In the genomic region with DNA sequence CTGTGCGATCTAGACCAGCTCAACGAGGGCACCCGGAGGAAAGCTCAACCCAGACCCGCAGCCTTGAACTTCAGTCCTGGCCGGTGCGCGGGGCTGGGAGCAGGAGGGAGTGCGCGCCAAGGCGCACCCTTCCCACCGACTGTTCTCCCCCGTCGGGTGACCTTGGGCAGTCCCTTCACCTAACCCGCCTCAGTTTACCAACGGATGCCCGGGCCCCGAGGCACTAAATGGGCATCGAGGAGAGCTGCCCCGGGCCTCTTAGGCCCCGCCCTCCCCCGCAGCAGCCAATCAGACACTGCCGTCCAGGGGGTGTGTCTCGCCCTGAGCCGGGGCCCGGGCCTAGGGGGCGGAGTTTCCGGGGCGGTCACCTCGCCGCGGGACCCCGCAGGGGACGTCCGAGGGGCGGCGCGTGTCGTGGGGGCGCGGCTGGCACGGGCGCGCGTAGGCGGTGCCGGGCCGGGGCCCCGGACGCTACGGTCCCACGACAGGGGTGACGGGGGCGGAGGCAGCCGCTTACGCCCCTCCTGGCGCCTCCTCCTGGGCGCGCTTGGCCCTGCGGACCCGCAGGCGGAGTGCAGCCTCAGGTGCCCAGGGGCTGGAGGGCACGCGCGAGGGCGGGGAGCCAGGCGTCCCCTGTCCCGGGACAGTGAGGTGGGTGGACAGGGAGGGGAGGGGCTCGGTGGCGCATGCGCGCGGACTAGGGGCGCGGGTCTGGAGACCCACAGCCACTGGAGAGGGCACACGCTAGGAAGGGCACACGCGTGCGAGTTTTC, we compare ENCODE assay signal across 8 mouse cellular contexts. TPM values are rescaled to one million over a fixed set of nuclear protein-coding genes. Genes with fewer than 3 reads are reported as not detected.
A peak's percentile ranks its signal among the peaks of the same experiment; 100 is the strongest.
DNase-seq lines count a peak whose midpoint lies in the region; ATAC-seq and TF ChIP-seq lines count a peak whose summit lies in the region.

No protein-coding gene starts in this region.

- 0 out of 2 replicates have a peak, but pooled peaks have one; percentile 15 for TF ChIP-seq POLR2A in brain, embryonic 14.5 days (IDR thresholded peaks at IDR 0.05; ENCODE audit: borderline replicate concordance, extremely low read depth, insufficient read depth, insufficient read length, poor library complexity, severe bottlenecking)

- H3K9ac ChIP-seq in heart, embryonic 15.5 days: peak overlapping the region; percentile 80
- no peak overlapping the region for H3K9ac ChIP-seq in liver, embryonic 14.5 days (replicated peaks)
- peak overlapping the region; percentile 49 for H3K9ac ChIP-seq in neural tube, embryonic 12.5 days
- peak overlapping the region; percentile 81 for H3K9ac ChIP-seq in stomach, embryonic 16.5 days (ENCODE audit: low read length)

- TF ChIP-seq EP300 in liver, embryonic 14.5 days (IDR thresholded peaks at IDR 0.05; ENCODE audit: low read depth): no peak

- WGBS in forebrain, embryonic 10.5 days: under 1% methylated on average over 78 of the region's 78 CpGs
- under 1% methylated on average over 76 of the region's 78 CpGs for WGBS in heart, embryonic 15.5 days
- WGBS in liver, embryonic 14.5 days (ENCODE audit: insufficient replicate concordance): under 1% methylated on average over 69 of the region's 78 CpGs
- WGBS in neural tube, embryonic 12.5 days: under 1% methylated on average over 78 of the region's 78 CpGs
- under 1% methylated on average over 69 of the region's 78 CpGs for WGBS in stomach, embryonic 16.5 days

- TF ChIP-seq CTCF in brain, embryonic 14.5 days (IDR thresholded peaks at IDR 0.05; ENCODE audit: borderline replicate concordance, extremely low read depth, insufficient read depth, insufficient read length): 0 out of 2 replicates have a peak, but pooled peaks have one; percentile 0
- 0 out of 2 replicates have a peak, but pooled peaks have one; percentile 6 for TF ChIP-seq CTCF in liver, embryonic 14.5 days (IDR thresholded peaks at IDR 0.05; ENCODE audit: low read depth)

- peak; percentile 87 for ATAC-seq in CD4-positive, CD25-positive, alpha-beta regulatory T cell, adult 4 months
- ATAC-seq in heart, embryonic 15.5 days (replicated peaks; ENCODE audit: insufficient number of reproducible peaks, insufficient read depth, low FRiP score, low read depth): peak; percentile 95
- ATAC-seq in liver, embryonic 14.5 days (ENCODE audit: insufficient read depth): peak; percentile 80
- peak; percentile 85 for ATAC-seq in neural tube, embryonic 12.5 days (ENCODE audit: low FRiP score, low read depth)
- peak; percentile 96 for ATAC-seq in stomach, embryonic 16.5 days (ENCODE audit: insufficient read depth, low FRiP score)

- DNase-seq in brain, embryonic 14.5 days (ENCODE audit: low read depth): peak; percentile 80
- peak; percentile 80 for DNase-seq in forebrain, embryonic 10.5 days (ENCODE audit: extremely low spot score, low spot score)
- DNase-seq in kidney, postnatal 14 days: peak; percentile 98
- DNase-seq in liver, embryonic 14.5 days (ENCODE audit: low read depth in 3 of 3, low spot score in 3 of 3): peak; percentile 37 to 49 (median 41)

- H3K4me2 ChIP-seq in heart, embryonic 15.5 days: peak overlapping the region; percentile 95
- peak overlapping the region; percentile 52 for H3K4me2 ChIP-seq in liver, embryonic 14.5 days (ENCODE audit: low read depth)
- peak overlapping the region; percentile 96 for H3K4me2 ChIP-seq in neural tube, embryonic 12.5 days (replicated peaks)
- H3K4me2 ChIP-seq in stomach, embryonic 16.5 days (ENCODE audit: low read depth, low read length): peak overlapping the region; percentile 86

- no peaks in the 10 kb centered on the region for H3K9me3 ChIP-seq in forebrain, embryonic 10.5 days
- no peaks in the 10 kb centered on the region for H3K9me3 ChIP-seq in heart, embryonic 15.5 days (replicated peaks)
- no peaks in the 10 kb centered on the region for H3K9me3 ChIP-seq in liver, embryonic 14.5 days (ENCODE audit: control insufficient read depth, low read length)
- no peaks in the 10 kb centered on the region for H3K9me3 ChIP-seq in neural tube, embryonic 12.5 days
- H3K9me3 ChIP-seq in stomach, embryonic 16.5 days (replicated peaks; ENCODE audit: control insufficient read depth, low read length): no peaks in the 10 kb centered on the region

- peaks cover 94% of the 10 kb centered on the region for H3K27me3 ChIP-seq in forebrain, embryonic 10.5 days (ENCODE audit: poor library complexity, severe bottlenecking)
- H3K27me3 ChIP-seq in heart, embryonic 15.5 days: peaks cover 57% of the 10 kb centered on the region
- peaks cover 29% of the 10 kb centered on the region for H3K27me3 ChIP-seq in liver, embryonic 14.5 days (ENCODE audit: control insufficient read depth, insufficient read depth, low read length)
- H3K27me3 ChIP-seq in neural tube, embryonic 12.5 days (replicated peaks): peaks cover 63% of the 10 kb centered on the region
- peaks cover 12% of the 10 kb centered on the region for H3K27me3 ChIP-seq in stomach, embryonic 16.5 days (ENCODE audit: control insufficient read depth, insufficient read depth, low read length)

- H3K36me3 ChIP-seq in forebrain, embryonic 10.5 days (replicated peaks): no peaks in the 10 kb centered on the region
- H3K36me3 ChIP-seq in heart, embryonic 15.5 days: no peaks in the 10 kb centered on the region
- no peaks in the 10 kb centered on the region for H3K36me3 ChIP-seq in liver, embryonic 14.5 days (replicated peaks; ENCODE audit: control insufficient read depth, insufficient read depth, low read depth)
- H3K36me3 ChIP-seq in neural tube, embryonic 12.5 days: no peaks in the 10 kb centered on the region
- H3K36me3 ChIP-seq in stomach, embryonic 16.5 days (ENCODE audit: control insufficient read depth, insufficient read depth, low read length): no peaks in the 10 kb centered on the region

- H3K27ac ChIP-seq in forebrain, embryonic 10.5 days: peak overlapping the region; percentile 73
- peak overlapping the region; percentile 97 for H3K27ac ChIP-seq in heart, embryonic 15.5 days
- no peak overlapping the region for H3K27ac ChIP-seq in liver, embryonic 14.5 days
- H3K27ac ChIP-seq in neural tube, embryonic 12.5 days: no peak overlapping the region
- peak overlapping the region; percentile 56 for H3K27ac ChIP-seq in stomach, embryonic 16.5 days (ENCODE audit: low read length)

- peaks cover 19% of the 10 kb centered on the region for H3K4me1 ChIP-seq in forebrain, embryonic 10.5 days
- H3K4me1 ChIP-seq in heart, embryonic 15.5 days (replicated peaks): peaks cover 20% of the 10 kb centered on the region
- H3K4me1 ChIP-seq in liver, embryonic 14.5 days (replicated peaks; ENCODE audit: control insufficient read depth in 2 of 2, insufficient read depth in 2 of 2, low read length in 1 of 2): peaks cover 0 to 13% of the 10 kb centered on the region in 2 experiments; a peak in 2 of 4 replicates
- H3K4me1 ChIP-seq in neural tube, embryonic 12.5 days: peaks cover 18% of the 10 kb centered on the region
- H3K4me1 ChIP-seq in stomach, embryonic 16.5 days (ENCODE audit: control insufficient read depth, insufficient read depth, low read length): peaks cover 4% of the 10 kb centered on the region; the same call in 1 of the 2 replicates

- H3K4me3 ChIP-seq in forebrain, embryonic 10.5 days: peak overlapping the region; percentile 77
- H3K4me3 ChIP-seq in heart, embryonic 15.5 days: peak overlapping the region; percentile 73
- H3K4me3 ChIP-seq in liver, embryonic 14.5 days (ENCODE audit: insufficient read depth in 1 of 2, low read depth in 2 of 2, low read length in 2 of 2): peak overlapping the region; percentile 46 to 52
- H3K4me3 ChIP-seq in neural tube, embryonic 12.5 days: peak overlapping the region; percentile 63
- peak overlapping the region; percentile 73 for H3K4me3 ChIP-seq in stomach, embryonic 16.5 days (replicated peaks; ENCODE audit: low read length)

RNA-seq across cellular contexts. Expression of gene Ppara, which starts 0.5 kb away (rescaled TPM):
- polyA plus RNA-seq in CD4-positive, CD25-positive, alpha-beta regulatory T cell, adult 4 months (2017; shearing (Covaris generic)): under 1 TPM in 1 of 2 experiments, not detected in 1; 0.20 TPM
- 0.14 and 0.46 TPM in 2 replicates for polyA plus RNA-seq in brain, embryonic 14.5 days (2012; rRNA removed)
- 0.11 and 0.20 TPM in 2 replicates for polyA plus RNA-seq in forebrain, embryonic 10.5 days (2016; fragmentation: Nextera tagmentation; extraction: Ambion mirVana)
- polyA plus RNA-seq in heart, embryonic 15.5 days (2015; fragmentation: Nextera tagmentation; extraction: Ambion mirVana): 15.1 and 20.5 TPM in 2 replicates
- 1.3 and 4.4 TPM in 2 replicates for polyA plus RNA-seq in liver, embryonic 14.5 days (2012; rRNA removed)
- 6.9 and 8.0 TPM in 2 replicates for polyA plus RNA-seq in liver, embryonic 14.5 days (2014; fragmentation: Nextera tagmentation; extraction: Ambion mirVana)
- polyA plus RNA-seq in neural tube, embryonic 12.5 days (2016; fragmentation: Nextera tagmentation; extraction: Ambion mirVana): 1.1 and 1.5 TPM in 2 replicates
- 8.7 and 12.2 TPM in 2 replicates for polyA plus RNA-seq in stomach, embryonic 16.5 days (2015; fragmentation: Nextera tagmentation; extraction: Ambion mirVana)

Comparison
In these comparisons a context has a peak if more than half of its experiments do, and no peak if none do; other contexts are left out.
1. DNase-seq: peak in every context shown above with its lines; median percentile 98 in kidney, postnatal 14 days; 80 in brain, embryonic 14.5 days; 80 in forebrain, embryonic 10.5 days; 41 in liver, embryonic 14.5 days.
2. H3K27ac ChIP-seq: peak in forebrain, embryonic 10.5 days (single experiment), heart, embryonic 15.5 days (single experiment) and stomach, embryonic 16.5 days (single experiment); none in liver, embryonic 14.5 days (single experiment) and neural tube, embryonic 12.5 days (single experiment).
3. Peak in every context shown above with its lines, with median percentiles within 50 percentile points of each other: ATAC-seq, H3K4me3 ChIP-seq and H3K4me2 ChIP-seq.